Mouse (Mus musculus) adrenal gland, adult 8-10 months (tissue): Measurements from ENCODE around the gene Ddx20. TPM values are rescaled to one million over a fixed set of nuclear protein-coding genes. Genes with fewer than 3 reads are reported as not detected.
"Not testable (repeated sequence)": the region's sequence is repeated elsewhere in the genome, so short reads cannot be mapped to it uniquely, and the experiment has no call there.

Source experiments
- DNase-seq: peaks from one replicate; pipeline ENCODE4 v3.0.0; 2022
- total RNA-seq, 4 experiments: library from RNA; stranded (reverse); gene quantifications; 2 replicates each; pipeline ENCODE4 v1.2.4; 2022

Ddx20 gene
- total RNA-seq, 4 experiments from 2014 or later = 18.5 to 26.4 (median 22.3) TPM

DNA sequence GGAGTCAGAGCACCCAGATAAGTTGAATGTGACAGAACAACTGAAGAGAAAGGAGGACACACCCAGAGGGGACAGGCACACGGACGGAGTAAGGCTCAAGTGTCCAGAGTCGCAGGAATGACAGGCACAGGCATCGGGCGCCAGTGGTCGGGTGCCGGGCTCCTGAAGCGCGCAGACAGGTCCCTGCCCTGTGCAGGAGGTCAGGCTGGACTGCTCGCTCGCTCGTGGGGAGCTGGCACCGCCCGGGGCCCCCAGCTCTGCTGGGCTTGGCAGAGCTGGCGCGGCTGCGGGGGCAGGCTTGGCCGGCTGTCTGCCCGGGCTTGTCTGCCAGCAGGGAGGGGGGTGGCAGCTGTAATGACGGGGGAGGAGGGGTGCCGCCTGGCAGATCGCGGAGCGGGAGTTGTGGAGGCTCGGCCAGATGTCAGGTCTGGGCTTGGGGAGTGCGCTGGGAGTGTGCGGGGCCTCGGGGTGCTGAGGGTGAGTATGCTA lies 17.7 kb upstream of the Ddx20 start:
- no peak for DNase-seq

GRCm38 (mm10) chr3:105704031-105705008 lies 16.9 kb upstream of the Ddx20 start, which contains the start of gene Inka2:
Inka2 (plus strand) TSS chr3:105704599.
- peak; percentile 77 for DNase-seq

- no peak for DNase-seq
These were observed 16.2 kb upstream of the Ddx20 start for GRCm38 (mm10) chr3:105703571-105703970.

GRCm38 (mm10) chr3:105701399-105701798 lies 14.0 kb upstream of the Ddx20 start:
- no peak for DNase-seq

- not testable (repeated sequence) for DNase-seq
These were observed 13.4 kb upstream of the Ddx20 start for GRCm38 (mm10) chr3:105700786-105701185.

DNA sequence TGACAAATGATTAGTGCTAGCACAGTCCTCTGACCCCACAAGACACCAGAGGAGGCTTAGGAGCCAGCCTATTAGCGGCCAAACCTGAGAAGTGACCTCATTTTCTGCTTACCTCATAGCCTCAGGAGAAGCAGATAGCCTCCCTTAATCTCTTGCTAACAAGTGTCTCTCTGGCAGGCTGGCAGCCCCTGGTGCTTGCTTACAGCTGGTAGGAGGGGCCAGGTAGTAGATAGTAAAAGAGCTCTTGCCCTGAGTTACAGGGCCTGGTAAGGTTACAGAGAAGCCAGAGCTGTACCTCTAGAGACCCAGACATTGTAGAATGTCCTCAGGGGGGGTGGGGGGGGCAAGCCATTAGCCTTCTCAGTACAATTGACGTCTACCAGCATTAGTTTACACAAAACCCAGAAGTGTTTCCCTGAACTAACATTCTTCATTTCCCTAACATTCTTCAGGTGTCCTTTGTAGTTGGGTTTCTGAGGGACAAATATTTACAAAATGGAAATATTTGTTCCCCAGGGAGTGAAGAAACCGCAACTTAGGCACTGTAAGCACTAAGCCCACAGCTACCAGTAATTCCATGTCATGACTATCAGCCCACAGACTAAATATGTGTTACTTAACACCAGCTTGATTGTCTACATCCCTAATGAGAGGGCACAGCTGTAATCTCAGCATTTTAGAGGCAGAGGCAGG lies 12.0 kb upstream of the Ddx20 start:
- no peak for DNase-seq

GRCm38 (mm10) chr3:105698311-105698710 lies 10.9 kb upstream of the Ddx20 start:
- no peak for DNase-seq

DNA sequence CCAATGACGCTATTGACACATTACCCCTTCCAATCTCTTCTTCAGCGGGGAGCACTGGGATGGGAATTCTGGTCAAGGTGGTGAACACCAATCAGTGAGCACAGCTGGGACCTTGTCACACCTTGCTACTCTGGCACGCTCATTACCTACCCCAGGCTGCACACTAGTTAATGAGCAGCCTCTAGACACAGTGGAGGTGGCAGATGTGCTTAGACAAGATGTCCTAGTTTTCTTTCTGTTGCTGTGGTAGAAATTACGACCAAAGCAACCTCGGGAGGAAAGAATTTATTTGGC lies 9.7 kb upstream of the Ddx20 start:
- DNase-seq = no peak

- DNase-seq = no peak
These were observed 9.2 kb upstream of the Ddx20 start for GRCm38 (mm10) chr3:105696387-105697147.

DNA sequence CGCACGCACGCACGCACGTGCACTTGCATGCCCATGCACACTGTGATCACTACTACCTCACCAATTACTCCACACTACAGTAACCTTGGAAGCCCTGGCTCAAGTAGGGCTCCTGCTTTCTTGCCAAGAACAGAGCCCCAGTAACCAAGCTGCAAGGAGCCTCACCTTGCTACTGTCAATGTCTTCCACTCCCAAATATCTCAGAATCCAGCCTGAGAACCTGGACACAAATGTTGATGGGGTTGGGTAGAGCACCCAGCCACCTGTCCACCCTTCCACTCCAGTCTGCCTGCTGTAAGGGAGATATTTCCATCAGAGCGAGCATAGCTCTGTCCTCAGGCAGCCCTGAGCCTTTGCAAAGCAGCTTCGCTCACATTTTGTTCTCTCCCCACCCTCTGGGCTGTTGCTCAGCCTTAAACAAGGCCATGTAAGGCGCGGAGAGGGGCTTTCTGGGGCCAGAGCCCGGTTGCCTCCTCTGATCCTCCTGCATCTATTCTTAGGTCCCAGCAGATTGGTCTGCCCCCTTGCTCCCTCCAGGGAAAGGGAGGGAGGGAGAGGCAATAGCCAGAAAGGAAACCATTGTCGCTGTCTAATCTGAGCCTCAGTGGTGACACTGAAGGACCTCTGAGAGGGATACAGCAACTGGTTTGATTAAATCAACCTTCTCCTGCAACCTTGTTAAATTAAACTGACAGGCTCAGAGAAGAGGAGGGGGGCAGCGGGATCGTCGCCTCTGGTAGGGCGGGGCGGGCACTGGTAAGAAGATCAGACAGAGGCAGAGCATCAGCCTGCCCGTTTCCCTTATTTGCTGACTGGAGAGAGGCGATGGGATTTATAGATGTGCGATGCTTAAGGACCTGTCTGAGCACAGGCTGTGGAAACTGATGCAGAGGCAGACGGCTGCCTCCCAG lies 8.4 kb upstream of the Ddx20 start:
- no peak for DNase-seq

DNA sequence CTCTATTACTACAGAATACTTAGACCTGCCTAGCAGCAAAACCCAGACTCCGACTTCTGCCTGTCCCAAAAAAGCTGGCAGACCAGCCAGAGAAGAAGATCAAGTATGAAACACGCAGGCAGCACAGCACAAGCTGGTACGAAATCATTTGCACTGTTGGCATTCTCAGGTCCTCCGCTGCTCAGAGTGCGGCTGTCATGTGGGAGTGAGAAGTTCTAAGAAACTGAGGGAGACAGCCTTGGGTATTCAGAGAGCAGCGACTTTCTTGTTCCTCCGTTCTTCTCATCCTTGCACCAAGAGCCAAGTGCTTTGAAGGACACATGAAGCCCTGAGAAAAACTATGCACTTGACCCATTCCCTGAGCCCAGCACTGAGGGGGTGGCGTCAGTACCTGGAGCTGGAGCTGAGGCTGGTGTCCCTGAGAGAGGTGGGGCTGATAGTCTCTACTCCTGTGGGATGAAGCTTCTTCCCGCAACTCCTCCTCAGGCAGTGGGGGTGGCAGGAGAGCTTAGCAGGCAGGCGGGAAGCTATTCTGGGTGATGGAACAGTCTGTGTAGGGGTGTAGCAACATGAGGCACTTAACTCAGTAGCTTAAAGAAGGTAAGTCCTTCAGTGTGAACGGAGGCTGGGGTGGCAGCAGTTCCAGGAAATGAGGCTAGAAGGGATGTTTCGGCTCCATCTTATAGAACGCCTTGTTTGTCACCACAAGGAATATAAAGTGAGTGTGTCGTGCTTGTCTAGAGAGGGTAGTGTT lies 6.1 kb upstream of the Ddx20 start:
- no peak for DNase-seq

GRCm38 (mm10) chr3:105688536-105688935 lies 1.2 kb upstream of the Ddx20 start:
- DNase-seq = no peak

DNA sequence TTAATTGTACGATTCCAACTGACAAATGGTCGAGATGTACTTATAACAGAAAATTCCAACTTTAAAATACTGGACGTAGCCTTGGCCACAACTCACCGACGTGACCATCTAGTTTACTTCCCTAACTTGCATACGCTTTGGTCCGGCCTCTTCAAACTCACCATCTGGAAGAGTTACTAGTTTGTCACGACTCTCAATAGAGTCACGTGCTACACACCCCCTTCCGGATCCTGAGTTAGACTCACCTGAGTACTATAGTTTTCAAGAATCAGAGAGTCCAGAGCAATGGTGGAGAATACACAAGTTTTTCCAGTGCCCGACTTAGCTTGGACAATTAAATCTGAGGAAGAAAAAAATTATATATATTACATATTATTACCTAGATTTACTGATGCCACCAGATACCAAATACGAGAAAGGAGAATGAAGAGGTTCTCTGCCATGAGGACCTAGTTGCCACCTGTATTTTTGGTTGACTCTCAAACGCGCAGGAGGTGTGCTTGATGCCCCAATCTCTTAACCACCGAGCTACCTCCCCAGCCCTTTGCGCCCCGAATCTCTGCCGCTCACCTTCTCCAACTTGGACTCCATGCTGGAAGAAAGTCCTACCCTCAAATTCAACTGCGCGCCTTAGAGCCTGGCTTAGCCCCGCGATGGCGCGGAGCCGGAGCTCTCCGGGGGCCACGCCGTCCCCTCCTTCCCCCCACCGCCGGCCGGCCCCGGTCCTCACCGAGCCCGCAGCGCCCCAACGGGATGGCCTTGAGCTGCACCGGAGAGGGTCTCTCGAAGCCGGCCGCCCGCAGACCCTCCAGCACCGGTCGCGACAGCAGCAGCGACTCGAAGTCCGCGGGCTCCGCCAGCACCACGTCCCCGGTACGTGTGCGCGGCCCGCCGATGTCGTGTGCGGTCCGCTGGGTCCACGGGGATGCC lies 715 bp downstream of the Ddx20 start:
- peak; percentile 49 for DNase-seq

- no peak for DNase-seq
These were observed 7.0 kb downstream of the Ddx20 start for GRCm38 (mm10) chr3:105680346-105680745.

GRCm38 (mm10) chr3:105675932-105676331 lies 11.4 kb downstream of the Ddx20 start:
- no peak for DNase-seq

GRCm38 (mm10) chr3:105674595-105675218 lies 12.7 kb downstream of the Ddx20 start:
- peak; percentile 43 for DNase-seq

DNA sequence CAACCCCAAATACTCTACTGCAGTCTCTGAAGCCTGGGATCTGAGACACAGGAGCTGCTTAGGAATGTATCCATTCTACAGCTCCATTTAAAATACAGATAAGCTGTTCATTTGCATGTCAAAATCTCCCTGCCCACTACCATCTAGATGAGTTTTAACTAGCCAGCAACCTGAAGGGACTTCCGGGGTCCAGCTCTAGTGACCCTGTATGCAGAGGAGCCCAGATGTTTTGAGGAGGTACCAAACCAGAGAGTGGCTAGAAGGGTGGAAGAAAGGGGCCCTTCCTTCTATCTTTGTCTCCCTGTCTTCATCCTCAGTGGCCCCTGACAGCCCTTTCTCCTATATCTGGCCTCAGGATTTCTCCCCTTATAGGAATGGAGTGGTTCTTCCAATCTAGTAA lies 16.6 kb downstream of the Ddx20 start:
- no peak for DNase-seq

DNA sequence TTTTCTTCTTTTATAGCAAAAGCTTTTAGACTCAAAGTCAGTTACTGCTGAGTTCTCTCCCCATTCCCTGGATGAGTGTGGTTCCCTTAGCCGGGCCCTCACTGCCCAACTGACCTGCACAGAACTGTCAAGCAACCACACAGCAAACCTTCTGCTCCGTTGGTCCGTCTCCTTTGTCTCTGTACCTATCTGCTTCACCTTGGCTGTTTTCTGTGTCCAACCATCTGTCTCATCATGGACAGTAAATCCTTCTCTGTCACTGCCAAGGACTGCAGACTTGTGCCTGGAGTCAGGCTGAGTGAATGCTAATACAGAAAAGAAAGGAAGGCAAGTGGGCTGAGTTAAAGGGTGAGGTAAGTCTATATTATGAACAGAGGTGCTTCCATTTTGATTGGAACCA lies 17.6 kb downstream of the Ddx20 start:
- DNase-seq = no peak

DNA sequence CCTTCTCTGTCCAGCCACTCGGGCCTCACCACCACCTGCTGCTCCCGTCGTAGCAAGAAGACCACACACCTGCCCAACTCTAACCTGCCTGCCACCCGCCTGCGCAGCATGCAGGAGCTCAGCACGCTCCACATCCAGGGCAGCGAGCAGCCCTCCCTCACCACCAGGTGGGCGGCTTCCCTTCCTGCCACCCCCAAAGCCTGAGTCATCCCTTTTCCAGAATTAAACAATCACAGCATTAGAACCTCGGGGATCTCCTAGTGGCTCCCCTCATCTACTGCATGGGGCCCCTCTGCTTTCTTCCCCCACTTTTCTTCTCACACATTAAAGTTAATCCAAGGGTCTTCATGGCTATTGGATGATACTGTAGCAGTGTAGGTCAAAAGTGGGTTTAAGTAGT lies 19.2 kb downstream of the Ddx20 start:
- DNase-seq = no peak
